19 mouse cellular contexts compared by ENCODE assay signal in the genomic region with DNA sequence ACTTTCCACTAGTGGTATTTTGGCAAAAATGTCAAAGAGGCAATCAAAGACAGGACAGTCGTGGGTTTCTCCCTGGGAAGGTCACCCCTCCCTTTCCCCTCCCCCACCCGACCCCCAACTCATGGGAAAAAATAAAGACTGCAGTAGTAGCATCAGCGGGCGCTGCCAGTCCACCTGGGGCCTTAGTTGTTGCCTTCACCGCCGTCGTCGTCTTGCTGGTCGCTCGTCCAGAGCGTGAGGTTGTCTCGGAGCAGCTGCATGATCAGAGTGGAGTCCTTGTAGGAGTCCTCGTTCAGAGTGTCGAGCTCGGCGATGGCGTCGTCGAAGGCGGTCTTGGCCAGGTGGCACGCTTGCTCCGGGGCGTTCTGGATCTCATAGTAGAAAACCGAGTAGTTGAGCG. TPM values are rescaled to one million over a fixed set of nuclear protein-coding genes. Genes with fewer than 3 reads are reported as not detected.
"Had no signal": no experiment of that assay in that cellular context is flagged by ENCODE, and none has a peak within 500 bp of the region (broad histone marks: within the 10 kb centered on the region; RNA-seq: fewer than 3 reads in every experiment).

No protein-coding gene starts in this region.

- H3K9ac ChIP-seq: kidney, embryonic 15.5 days; liver, embryonic 13.5 days; midbrain, embryonic 13.5 days had no signal

- H3K9me3 ChIP-seq: kidney, embryonic 15.5 days; liver, embryonic 13.5 days; megakaryocyte, embryonic 14.5 days; midbrain, embryonic 10.5 days; midbrain, embryonic 13.5 days had no signal

- ATAC-seq: midbrain, embryonic 13.5 days; midbrain, embryonic 16.5 days had no signal

- H3K27me3 ChIP-seq: kidney, embryonic 15.5 days; liver, embryonic 13.5 days; megakaryocyte, embryonic 14.5 days; midbrain, embryonic 13.5 days had no signal

- H3K27ac ChIP-seq: kidney, embryonic 15.5 days; left cerebral cortex, adult 2 months; liver, embryonic 13.5 days; midbrain, embryonic 10.5 days; midbrain, embryonic 13.5 days; stomach, postnatal 0 days had no signal

- H3K4me3 ChIP-seq: kidney, embryonic 15.5 days; left cerebral cortex, adult 2 months; liver, embryonic 13.5 days; midbrain, embryonic 10.5 days; midbrain, embryonic 13.5 days had no signal

- DNase-seq: kidney, adult 8-10 months; kidney, postnatal 10 days; kidney, postnatal 36 days; layer of hippocampus, postnatal 36 days; liver, embryonic 13.5 days; lung, adult 2 months; right cerebral cortex, adult 18-20 months; right cerebral cortex, postnatal 14 days; right cerebral cortex, postnatal 4 days; thymus, adult 18-20 months; thymus, postnatal 36 days had no signal

- H3K4me2 ChIP-seq: kidney, embryonic 15.5 days; liver, embryonic 13.5 days; midbrain, embryonic 13.5 days had no signal

RNA-seq across cellular contexts. Expression of a gene that starts 23.1 kb away (rescaled TPM):
- total RNA-seq: monocyte, adult 5-6 weeks had no signal
